Mouse (Mus musculus) adrenal gland, postnatal 4 days (tissue): ENCODE data around the gene Nsun5. TPM values are rescaled to one million over a fixed set of nuclear protein-coding genes. Genes with fewer than 3 reads are reported as not detected.
"Not testable (repeated sequence)": the region's sequence is repeated elsewhere in the genome, so short reads cannot be mapped to it uniquely, and the experiment has no call there.

Experiments used
- DNase-seq, 2 experiments: peaks; one replicate each; pipeline ENCODE4 v3.0.0; 2021 to 2022; ENCODE audit warnings: low spot score in 2 of 2, mixed read lengths in 2 of 2
- long read RNA-seq, 2 experiments: library from polyadenylated mRNA; stranded (forward); transcript quantifications; one replicate each; pipeline ENCODE4 v2.0.0; 2021
- total RNA-seq, 2 experiments: library from RNA; stranded (reverse); gene quantifications; 2 replicates each; pipeline ENCODE4 v1.2.3; 2021

Nsun5 gene
- 10 to 100 TPM; 23.9 to 24.9 TPM for total RNA-seq
- long read RNA-seq, experiment 1, transcript Nsun5-201 (10 exons, 2,243 nt): major isoform, 21 of 29 reads
- long read RNA-seq, experiment 1, partial matches to known transcripts: 3 of 29 reads
- long read RNA-seq, experiment 1, other reads (novel, unspliced or antisense): 5 of 29 reads
- long read RNA-seq, experiment 2, transcript Nsun5-201 (10 exons, 2,243 nt): major isoform, 21 of 39 reads
- long read RNA-seq, experiment 2, partial matches to known transcripts: 9 of 39 reads
- long read RNA-seq, experiment 2, other reads (novel, unspliced or antisense): 9 of 39 reads

DNA sequence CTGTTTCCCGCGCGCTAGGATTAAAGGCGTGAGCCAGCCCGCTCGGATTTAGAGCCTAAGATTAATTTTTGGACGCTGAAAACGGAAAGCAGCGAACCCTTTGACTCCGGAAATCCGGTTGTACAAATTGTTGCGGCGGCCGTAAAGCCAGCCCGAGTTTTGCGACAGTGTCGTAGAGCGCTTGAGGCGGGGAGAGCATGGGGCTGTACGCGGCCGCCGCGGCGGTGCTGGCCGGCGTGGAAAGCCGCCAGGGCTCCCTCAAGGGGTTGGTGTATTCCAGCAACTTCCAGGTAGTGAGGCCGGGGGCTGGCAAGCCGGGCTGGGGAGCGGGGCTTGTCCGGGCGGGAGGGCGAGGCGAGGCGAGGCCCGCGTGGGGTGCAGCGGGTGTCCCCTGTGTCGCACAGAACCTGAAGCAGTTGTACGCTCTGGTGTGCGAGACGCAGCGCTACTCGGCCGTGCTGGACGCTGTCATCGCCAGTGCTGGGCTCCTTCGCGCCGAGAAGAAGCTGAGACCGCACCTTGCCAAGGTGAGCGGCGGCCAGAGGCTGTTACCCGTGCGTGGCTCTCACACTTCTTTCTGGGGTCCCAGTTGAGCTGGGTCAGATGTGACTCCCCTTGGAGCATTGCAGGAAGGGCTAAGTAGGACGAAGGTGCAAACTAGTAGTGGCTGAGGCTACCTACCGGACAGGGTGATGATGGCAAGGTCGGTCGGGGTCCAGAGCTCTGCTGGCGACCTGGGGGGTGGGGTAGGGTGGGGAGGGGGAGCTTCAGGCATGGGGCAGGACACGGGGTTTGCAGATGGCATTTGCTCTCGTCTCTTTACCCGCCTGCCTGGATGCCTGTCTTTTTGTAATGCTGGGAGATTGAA lies at the start of gene Nsun5:
TSS of gene Nsun5 (plus strand) at position 167 of the 868 bp plus-strand sequence.
- peak; percentile 88 to 92 for DNase-seq

DNA sequence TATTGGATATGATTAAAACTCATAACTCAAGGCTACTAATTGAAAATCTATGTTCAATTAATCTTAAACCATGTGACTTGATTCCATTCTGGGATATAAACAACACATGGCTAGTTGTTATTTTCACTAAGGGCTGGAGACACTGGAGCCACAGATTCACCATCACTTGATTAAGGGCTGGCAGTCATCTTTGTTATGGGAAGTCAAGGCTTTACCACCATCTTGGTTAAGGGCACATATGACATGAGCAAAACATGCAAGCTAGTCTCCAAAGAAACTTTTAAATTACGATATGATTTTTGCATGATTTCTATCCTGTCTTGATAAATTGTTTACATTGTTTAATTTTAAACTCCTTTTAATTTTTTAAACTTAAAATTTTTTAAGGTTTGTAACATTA lies 47.6 kb upstream of the Nsun5 start:
- DNase-seq: no peak

DNA sequence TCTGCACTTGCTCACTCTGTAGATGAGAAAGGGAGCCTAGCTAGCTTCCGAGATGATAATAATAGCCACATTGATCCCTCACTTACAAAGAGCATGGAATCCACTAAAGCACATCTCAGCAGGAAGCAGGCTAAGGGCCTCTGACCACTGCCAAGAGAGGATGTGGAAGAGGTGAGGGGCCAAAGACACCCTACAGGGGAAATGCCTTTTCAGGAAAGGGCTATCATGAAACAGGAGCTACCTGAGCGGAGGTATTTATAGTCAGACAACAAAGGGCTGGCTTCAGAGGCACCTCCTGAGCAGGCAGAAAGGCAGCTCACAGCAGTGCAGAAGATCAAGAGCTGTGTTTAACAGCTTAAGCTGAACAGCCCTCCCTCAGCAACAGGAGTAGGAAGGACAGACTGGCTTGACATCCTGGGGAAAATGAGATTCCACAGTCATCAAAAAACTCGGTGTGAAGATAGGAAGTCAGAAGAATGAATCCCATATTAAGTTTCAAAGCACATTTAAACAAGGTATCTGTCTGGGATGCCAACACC lies 43.6 kb upstream of the Nsun5 start:
- DNase-seq: no peak

DNA sequence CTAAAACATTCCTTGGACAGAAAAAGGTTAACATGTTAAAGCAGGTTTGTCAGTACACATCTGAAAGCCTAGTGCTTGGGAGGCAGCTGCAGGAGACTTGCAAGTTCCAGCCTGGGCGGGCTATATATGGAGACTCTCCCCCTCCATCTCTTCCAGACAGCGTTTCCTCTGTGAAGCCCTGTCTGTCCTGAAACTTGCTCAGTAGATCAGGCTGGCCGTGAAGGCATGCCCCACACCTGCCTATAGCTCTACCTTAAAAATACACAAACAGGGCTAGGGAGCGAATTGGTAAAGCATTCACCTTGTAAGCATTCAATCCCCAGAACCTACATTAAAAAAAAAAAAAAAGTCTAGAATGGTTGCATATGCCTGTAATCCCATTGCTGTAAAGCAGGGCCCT lies 40.3 kb upstream of the Nsun5 start:
- DNase-seq: no peak

DNA sequence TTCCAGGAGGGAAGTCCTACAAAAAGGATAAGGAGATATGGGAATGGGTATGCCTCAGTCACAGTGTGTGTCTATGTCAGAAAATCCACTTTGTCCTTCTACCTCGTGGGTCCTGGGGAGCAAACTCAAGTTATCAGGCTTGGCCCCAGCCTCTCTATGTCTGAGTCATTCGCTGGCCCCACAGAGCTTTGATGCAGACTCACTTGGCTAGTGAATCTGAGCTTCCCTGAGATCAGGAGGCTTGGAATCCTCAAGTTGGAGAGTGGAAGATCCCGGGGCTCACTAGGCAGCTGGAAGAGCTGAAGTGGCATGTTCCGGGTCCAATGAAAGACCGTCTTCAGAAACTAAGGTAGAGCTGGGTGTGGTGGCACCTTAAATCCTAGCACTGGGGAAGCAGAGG lies 39.6 kb upstream of the Nsun5 start:
- DNase-seq: no peak

DNA sequence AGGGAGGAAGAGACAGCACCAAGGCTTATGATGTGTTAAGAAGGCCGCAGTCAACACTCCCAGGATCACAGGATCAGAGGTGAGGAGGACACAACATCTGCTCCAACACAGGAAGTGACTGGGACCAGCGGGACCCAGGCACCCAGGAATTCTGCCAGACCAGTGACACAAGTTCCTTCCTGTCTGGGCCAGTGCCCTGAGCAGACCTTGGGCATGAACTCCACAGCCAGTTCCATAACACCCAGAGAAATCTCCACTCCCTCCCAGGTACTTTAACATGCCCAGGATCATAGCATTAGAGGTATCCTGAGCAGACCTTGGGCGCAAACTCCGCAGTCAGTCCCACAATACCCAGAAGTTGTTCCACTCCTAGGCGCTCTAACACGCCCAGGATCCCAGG lies 38.6 kb upstream of the Nsun5 start:
- no peak for DNase-seq

DNA sequence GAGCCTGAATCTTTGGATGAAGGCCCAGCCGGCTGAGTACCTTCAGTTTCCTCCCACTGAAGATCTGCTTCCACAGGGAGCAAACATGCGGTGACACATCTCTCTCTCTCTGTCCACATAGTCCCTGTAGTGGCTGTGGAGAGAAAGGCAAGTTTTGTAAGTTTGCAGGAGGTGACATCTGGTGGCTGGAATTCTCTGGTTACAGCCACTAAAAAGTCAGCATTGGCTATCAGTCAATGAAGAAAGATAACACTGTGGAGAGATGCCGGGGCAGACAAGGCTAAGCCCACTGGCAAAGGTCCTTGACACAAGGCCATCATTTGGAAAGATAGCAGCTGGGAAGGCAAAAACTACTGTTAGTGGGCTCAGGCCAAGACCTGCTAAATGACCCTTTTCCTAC lies 32.2 kb upstream of the Nsun5 start:
- no peak for DNase-seq

DNA sequence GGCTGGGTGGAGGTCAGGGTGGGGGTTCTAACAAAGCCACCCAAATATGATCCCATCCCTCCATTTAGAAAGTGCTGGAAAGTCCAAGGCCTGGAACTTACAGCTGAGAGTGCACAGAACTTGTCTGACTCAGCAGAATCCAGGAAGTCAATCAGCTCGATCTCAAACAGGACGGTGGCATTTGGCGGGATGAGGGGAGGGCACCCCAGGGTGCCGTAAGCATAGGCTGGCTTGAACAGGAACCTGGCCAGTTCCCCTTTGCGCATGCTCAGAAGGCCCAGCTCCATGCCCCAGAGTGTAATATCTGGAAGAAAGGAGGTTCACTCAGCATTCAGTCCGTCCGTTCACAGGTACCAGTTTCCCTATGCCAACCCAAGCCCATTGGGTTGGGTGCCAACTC lies 23.8 kb upstream of the Nsun5 start:
- no peak for DNase-seq

DNA sequence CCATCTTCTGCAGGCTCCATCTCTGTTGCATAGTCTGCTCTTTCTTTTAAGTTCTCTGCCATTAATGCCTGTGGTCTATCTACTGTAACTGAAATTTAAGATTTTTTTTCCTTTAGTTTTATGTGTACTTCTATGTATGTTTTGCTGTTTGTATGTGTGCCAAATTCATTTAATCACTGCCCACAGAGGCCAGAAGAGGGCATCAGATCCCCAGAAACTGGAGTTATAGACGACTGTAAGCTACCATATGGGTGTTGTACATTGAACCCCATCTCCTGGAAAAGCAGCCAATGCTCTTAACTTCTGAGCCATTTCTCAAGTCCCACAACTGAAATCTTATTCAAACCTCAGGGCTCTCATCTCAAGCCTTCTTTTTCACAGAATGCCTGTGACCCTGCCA lies 23.3 kb upstream of the Nsun5 start:
- DNase-seq: no peak

DNA sequence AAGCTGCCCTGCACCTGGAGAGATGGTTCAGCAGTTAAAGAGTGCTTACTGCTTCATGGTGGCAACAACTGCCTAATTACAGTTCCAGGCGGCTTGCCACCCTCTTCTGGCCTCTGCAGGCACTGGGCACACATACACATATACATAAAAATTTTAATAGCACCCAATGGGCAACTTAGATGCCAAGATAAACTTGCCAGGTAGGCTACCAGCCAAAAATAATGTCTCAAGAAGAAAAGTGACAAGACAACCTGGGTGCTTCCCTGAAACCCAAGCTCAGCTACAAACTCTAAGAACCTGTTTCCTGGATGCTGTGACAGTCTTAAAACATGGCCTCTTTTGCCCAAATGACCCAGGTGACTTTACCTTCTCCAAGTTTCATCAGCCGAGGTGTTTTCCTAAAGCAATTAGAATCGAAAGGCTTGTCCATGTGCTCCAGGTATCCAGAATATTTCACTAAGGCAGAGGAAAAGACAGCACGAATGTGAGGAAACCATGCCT lies 22.2 kb upstream of the Nsun5 start:
- no peak for DNase-seq

DNA sequence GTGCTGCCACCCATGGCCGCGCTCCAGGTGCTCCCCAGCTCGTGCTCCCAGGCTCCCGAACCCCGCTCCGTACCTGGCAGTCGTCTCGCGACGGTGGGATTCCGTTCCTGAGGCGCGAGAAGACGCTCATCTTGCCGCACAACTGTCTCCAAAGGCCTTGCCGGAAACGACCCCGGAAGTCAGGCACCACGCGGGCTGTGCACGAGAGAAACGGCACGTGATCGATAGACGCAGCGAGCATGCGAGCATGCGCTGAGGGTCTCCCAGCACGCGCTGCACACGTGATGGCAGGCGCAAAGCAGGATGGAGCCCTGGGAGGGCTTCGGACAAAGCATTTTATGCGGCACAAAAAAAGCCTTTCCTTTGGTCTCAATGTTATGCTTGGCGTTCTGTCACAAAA lies 19.9 kb upstream of the Nsun5 start, which contains the start of gene Fkbp6:
TSS of gene Fkbp6 (minus strand) at position 183 of the 400 bp plus-strand sequence.
- no peak for DNase-seq

DNA sequence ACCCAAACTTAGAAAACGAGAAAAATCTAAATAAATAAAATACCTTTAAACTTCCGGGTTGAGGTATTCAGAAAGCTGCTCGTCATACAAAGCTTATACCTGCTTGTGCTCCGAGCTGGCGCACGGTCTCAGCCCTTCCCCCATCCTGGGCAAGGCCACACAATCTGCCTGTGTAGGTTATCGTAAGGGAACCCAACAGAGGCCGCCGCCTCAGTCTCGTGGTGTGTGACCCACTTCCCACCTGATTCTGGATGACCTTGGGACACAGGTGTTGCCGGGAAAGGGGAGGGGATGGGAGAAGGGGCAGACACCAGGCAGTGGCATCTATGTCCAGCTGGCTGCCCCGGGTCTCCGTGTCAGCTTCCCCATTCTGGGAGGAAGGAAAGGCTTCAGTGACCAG lies 18.1 kb upstream of the Nsun5 start:
- DNase-seq: no peak

DNA sequence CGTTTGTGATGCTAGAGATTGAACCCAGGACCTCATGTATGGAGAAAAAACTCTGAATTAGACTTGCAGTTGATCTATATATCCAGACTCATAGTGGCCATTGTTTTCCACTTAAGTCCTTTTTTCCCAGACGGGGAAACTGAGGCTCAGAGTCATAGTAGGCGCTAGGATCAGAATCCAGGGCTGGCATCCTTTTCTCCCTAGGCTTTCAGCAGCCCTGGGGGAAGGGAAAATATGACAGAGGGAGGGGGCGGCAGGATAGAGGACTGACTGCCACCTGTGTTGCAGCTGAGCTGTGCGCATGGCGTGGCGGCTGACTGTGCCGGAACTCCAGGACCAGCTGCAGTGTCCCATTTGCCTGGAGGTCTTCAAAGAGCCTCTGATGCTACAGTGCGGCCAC lies 16.8 kb upstream of the Nsun5 start, which contains the start of gene Trim50:
TSS of gene Trim50 (plus strand) at position 301 of the 400 bp plus-strand sequence.
- no peak for DNase-seq

DNA sequence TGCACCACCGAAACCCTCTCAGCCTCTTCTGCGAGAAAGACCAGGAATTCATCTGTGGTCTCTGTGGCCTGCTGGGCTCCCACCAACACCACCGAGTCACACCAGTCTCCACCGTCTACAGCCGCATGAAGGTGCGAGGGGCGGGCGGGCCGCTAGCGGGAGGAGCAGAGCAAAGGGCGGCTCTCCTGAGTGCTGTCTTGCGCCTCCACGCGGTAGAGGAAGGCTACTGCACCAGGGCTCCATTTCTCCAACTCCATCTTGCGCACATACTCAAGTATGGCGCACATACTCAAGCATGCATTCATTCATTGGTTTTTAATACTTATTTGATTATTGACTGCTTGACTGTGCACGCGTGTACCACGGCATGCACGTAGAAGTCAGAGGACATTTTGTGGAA lies 16.2 kb upstream of the Nsun5 start:
- DNase-seq: no peak

DNA sequence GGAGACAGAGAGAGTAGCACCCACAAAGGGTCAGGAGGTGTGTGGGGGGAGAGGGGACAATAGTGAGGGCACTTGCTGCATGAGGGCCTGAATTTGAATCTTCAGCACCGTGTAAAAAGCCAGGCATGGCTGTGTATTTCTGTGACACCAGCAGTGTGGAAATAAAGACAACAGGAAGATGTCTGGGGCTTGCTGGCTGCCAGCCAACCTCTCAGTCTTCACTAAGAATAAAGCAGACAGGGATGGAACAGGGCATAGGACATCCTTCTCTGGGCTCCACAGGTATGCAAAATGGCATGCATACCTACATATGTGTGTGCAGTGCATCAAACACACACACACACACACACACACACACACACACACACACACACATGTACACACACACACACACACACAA lies 13.7 kb upstream of the Nsun5 start:
- no peak for DNase-seq

DNA sequence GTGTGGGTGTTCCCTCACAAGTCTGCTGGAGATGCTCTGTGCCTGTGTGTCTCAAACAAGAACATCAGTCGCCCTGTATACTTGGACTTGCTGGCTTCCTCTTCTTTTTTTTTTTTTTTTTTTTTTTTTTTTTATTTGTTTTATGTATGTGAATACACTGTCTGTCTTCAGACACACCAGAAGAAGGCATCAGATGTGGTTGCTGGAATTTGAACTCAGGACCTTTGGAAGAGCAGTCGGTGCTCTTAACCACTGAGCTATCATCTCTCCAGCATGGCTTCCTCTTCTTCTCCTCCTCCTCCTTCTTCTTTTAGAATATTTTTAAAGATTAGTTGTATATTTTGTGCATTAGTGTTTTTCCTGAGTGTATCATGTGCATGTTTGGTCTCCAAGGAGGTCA lies 12.2 kb upstream of the Nsun5 start:
- peak; percentile 45 to 60 for DNase-seq

DNA sequence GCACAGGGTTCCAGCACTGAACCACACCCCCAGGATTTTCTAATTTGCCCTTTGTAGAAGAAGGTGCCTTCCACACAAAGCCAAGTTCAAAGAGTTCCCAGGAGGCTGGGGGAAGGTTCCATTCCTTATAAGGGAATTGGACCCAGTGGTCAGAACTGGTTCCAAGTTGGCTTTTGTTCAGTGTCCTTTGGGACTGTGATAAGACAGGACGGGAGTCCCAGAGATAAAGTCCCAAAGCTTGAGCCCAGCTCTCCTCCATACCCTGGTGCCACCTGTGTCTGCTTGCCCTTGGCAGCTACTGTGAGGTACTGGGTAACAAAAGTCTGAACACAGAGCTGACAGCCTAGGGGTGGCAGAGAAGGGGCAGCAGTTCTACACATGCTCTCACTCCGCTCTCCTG lies 10.0 kb upstream of the Nsun5 start:
- no peak for DNase-seq

DNA sequence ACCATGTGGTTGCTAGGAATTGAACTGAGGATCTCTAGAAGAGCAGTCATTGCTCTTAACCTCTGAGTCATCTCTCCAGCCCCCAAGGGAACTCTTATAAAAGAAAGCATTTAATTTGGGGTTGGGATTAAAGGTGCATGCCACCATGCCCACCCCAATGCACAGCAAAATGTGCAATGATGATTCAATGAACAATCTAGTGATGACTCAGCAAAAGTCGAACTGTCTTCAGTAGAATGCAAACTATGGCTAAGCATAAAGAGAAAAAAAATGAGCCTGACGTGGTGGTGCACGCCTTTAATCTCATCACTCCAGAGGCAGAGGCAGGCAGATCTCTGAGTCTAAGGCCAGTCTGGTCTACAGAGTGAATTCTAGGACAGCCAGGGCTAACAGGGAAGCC lies 7.2 kb upstream of the Nsun5 start:
- no peak for DNase-seq

DNA sequence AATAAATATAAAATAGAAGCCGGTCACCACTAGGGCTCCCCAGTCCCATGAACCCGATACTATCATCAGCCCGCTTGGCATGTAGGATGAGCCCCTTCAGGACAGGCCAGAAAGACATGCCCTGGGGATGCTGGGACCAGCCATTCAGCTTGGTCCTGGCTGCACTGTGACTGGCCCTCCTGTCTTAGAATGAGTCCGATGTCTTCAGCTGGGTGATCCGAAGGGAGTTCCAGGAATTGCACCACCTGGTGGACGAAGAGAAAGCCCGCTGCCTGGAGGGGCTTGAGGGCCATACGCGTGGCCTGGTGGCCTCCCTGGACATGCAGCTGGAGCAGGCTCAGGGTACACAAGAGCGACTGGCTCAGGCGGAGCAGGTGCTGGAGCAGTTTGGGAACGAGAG lies 6.2 kb upstream of the Nsun5 start:
- DNase-seq: no peak

DNA sequence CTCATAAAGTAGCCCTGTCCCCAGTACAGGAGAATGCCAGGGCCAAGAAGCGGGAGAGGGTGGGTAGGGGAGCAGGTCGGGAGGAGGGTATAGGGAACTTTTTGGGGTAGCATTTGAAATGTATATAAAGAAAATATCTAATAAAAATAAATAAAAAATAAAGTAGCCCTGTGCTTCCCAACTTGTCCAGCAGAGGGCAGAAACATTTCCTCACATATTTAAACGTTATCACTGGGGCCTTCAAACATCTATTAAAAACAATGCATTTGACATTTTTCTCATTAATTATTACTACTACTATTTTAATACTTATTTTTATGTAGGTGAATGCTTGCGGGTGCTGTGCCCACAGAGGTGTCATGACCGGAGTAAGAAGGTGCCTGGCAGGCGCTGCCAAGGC lies 1.9 kb upstream of the Nsun5 start:
- DNase-seq: no peak

DNA sequence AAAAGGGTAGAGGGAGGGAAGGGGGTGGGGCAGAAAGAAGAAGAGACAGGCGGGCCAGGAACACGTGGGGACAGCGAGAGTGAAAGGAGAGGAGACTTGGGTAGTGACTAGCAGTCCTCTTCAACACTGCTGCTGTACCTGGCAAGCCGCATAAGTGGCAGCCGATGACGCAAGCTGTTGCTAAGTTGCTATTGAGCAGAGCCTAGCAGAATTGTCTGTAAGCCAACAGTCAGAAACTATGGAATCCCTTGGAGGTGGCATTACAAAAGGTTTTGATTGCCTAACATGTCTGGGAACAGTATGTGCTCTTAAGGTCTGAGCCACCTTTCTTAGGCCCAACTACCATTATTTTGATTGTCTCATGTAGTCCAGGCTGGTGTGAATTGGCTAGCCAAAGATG lies 1.4 kb upstream of the Nsun5 start:
- DNase-seq: no peak

DNA sequence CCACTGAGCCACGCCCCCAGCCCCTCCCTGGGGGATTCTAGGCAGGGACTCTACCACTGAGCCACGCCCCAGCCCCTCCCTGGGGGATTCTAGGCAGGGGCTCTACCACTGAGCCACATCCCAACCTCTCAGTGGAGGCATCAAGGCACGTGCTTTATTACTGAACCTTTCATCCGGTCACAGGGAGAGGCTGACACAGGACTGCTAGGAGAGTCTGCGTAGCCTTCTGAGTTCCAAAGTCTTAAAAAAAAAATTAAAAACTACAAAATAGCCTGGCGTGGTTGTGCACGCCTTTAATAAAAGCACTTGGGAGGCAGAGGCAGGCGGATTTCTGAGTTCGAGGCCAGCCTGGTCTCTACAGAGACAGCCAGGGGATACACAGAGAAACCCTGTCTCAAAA lies 557 bp upstream of the Nsun5 start:
- not testable (repeated sequence) for DNase-seq
